Mouse (Mus musculus) myocyte (in vitro differentiated cells): ENCODE results near the gene Rbm20. TPM values are rescaled to one million over a fixed set of nuclear protein-coding genes. Genes with fewer than 3 reads are reported as not detected.

Experiments used
- H3K27me3 ChIP-seq: one replicate; pipeline ENCODE4 v1.6.1; 2011; ENCODE audit not compliant: control insufficient read depth, insufficient read depth, insufficient read length
- H3K36me3 ChIP-seq: one replicate; pipeline ENCODE4 v1.6.1; 2011; ENCODE audit not compliant: control insufficient read depth, insufficient read depth
- H3K4me2 ChIP-seq: one replicate; pipeline ENCODE4 v1.6.1; 2011; ENCODE audit warnings: low read depth, control low read depth
- H3K4me3 ChIP-seq: one replicate; pipeline ENCODE4 v1.5.1; 2011; ENCODE audit warnings: mild to moderate bottlenecking, control low read depth, moderate library complexity
- H3K79me2 ChIP-seq: one replicate; pipeline ENCODE4 v1.6.1; 2011; ENCODE audit not compliant: control insufficient read depth, insufficient read depth
- H3ac ChIP-seq: one replicate; pipeline ENCODE4 v1.6.1; 2011; ENCODE audit not compliant: control insufficient read depth, insufficient read length
- CEBPB ChIP-seq: IDR thresholded peaks from 2 replicates; pipeline ENCODE4 v1.6.1; 2011; ENCODE audit warnings: mild to moderate bottlenecking, moderate library complexity; ENCODE audit not compliant: poor library complexity, insufficient read depth, severe bottlenecking
- E2F4 ChIP-seq: IDR thresholded peaks from one replicate; pipeline ENCODE4 v1.6.1; 2011; ENCODE audit warnings: mild to moderate bottlenecking, control low read depth, moderate library complexity; ENCODE audit not compliant: insufficient read depth
- MAX ChIP-seq: IDR thresholded peaks from one replicate; pipeline ENCODE4 v1.6.1; 2011; ENCODE audit warnings: low read depth, mild to moderate bottlenecking, control low read depth
- MYOD1 ChIP-seq, 3 experiments: IDR thresholded peaks; one replicate each; pipeline ENCODE4 v1.6.1; 2011; ENCODE audit warnings: control low read depth in 2 of 3, low read depth in 2 of 3, mild to moderate bottlenecking in 2 of 3, moderate library complexity in 1 of 3; ENCODE audit not compliant: insufficient read length in 2 of 3, control insufficient read depth in 1 of 3
- MYOG ChIP-seq, 3 experiments: IDR thresholded peaks; one replicate each; pipeline ENCODE4 v1.6.1; 2011; ENCODE audit warnings: control low read depth in 2 of 3, low read depth in 2 of 3, mild to moderate bottlenecking in 2 of 3; ENCODE audit not compliant: insufficient read length in 2 of 3, control insufficient read depth in 1 of 3, insufficient read depth in 1 of 3
- POLR2A ChIP-seq: IDR thresholded peaks from one replicate; pipeline ENCODE4 v1.6.1; 2011; ENCODE audit warnings: low read depth, mild to moderate bottlenecking, control low read depth, moderate library complexity; ENCODE audit not compliant: insufficient read length
- POLR2AphosphoS2 ChIP-seq: IDR thresholded peaks from one replicate; pipeline ENCODE4 v1.6.1; 2011; ENCODE audit warnings: low read depth, control low read depth; ENCODE audit not compliant: insufficient read length
- REST ChIP-seq: IDR thresholded peaks from one replicate; pipeline ENCODE4 v1.6.1; 2011; ENCODE audit warnings: mild to moderate bottlenecking, control low read depth, moderate library complexity; ENCODE audit not compliant: insufficient read depth, insufficient read length
- SRF ChIP-seq: IDR thresholded peaks from one replicate; pipeline ENCODE4 v1.6.1; 2011; ENCODE audit warnings: low read depth; ENCODE audit not compliant: control insufficient read depth, insufficient read length
- TCF12 ChIP-seq: IDR thresholded peaks from one replicate; pipeline ENCODE4 v1.6.1; 2011; ENCODE audit warnings: mild to moderate bottlenecking, control low read depth; ENCODE audit not compliant: poor library complexity, insufficient read depth, severe bottlenecking
- TCF3 ChIP-seq: IDR thresholded peaks from one replicate; pipeline ENCODE4 v1.6.1; 2011; ENCODE audit warnings: low read depth, control low read depth; ENCODE audit not compliant: insufficient read length
- USF1 ChIP-seq: IDR thresholded peaks from one replicate; pipeline ENCODE4 v1.6.1; 2011; ENCODE audit warnings: low read depth, mild to moderate bottlenecking, control low read depth, moderate library complexity
- polyA plus RNA-seq: library from polyadenylated mRNA; unstranded; fragments of >200 nt; fragmentation: generic; extraction: Trizol; gene quantifications from one replicate; pipeline ENCODE4 v1.2.1, GENCODE M21; 2012; ENCODE audit warnings: missing spikeins

Gene Rbm20
- polyA plus RNA-seq, 1 experiment = 35.4 TPM

- Histone ChIP-seq H3ac (no peak overlapping the region), H3K27me3 (no peaks in the 10 kb centered on the region), H3K36me3 (peaks cover 19% of the 10 kb centered on the region), H3K4me3 (no peak overlapping the region), H3K4me2 (no peak overlapping the region), H3K79me2 (no peaks in the 10 kb centered on the region)
- TF ChIP-seq USF1 = no peak
Measured at GRCm38 (mm10) chr19:53647301-53647700, 29.8 kb upstream of the Rbm20 start.

- TF ChIP-seq MYOD1 (IDR thresholded peaks at IDR 0.05; ENCODE audit: control insufficient read depth in 1 of 3, insufficient read length in 2 of 3, low read depth in 2 of 3) (no peak), USF1 (no peak), TCF12 (no peak), MYOG (IDR thresholded peaks at IDR 0.05; ENCODE audit: control insufficient read depth in 1 of 3, insufficient read depth in 1 of 3, insufficient read length in 2 of 3, low read depth in 2 of 3) (no peak), REST (no peak), MAX (no peak), E2F4 (no peak), CEBPB (no peak), TCF3 (no peak), POLR2A (no peak), POLR2AphosphoS2 (no peak), SRF (no peak)
Measured at GRCm38 (mm10) chr19:53648056-53648455, 29.1 kb upstream of the Rbm20 start.

GRCm38 (mm10) chr19:53648802-53649236 lies 28.3 kb upstream of the Rbm20 start:
- H3K27me3 ChIP-seq = no peaks in the 10 kb centered on the region
- no peak overlapping the region for H3ac ChIP-seq
- peaks cover 10% of the 10 kb centered on the region for H3K36me3 ChIP-seq
- H3K79me2 ChIP-seq = no peaks in the 10 kb centered on the region
- TF ChIP-seq MYOD1 (IDR thresholded peaks at IDR 0.05; ENCODE audit: control insufficient read depth in 1 of 3, insufficient read length in 2 of 3, low read depth in 2 of 3) = no peak
- peak overlapping the region; percentile 51 for H3K4me2 ChIP-seq
- no peak overlapping the region for H3K4me3 ChIP-seq

More at GRCm38 (mm10) chr19:53648056-53648455, 29.1 kb upstream of the Rbm20 start:
- no peaks in the 10 kb centered on the region for H3K79me2 ChIP-seq
- no peak overlapping the region for H3K4me3 ChIP-seq
- H3ac ChIP-seq = no peak overlapping the region
- no peak overlapping the region for H3K4me2 ChIP-seq
- H3K36me3 ChIP-seq = peaks cover 18% of the 10 kb centered on the region
- no peaks in the 10 kb centered on the region for H3K27me3 ChIP-seq

- peak overlapping the region; percentile 51 for H3K4me2 ChIP-seq
- H3K36me3 ChIP-seq = peaks cover 7% of the 10 kb centered on the region
- H3K4me3 ChIP-seq = no peak overlapping the region
- no peaks in the 10 kb centered on the region for H3K27me3 ChIP-seq
- no peaks in the 10 kb centered on the region for H3K79me2 ChIP-seq
- TF ChIP-seq TCF3 (no peak), POLR2A (no peak), MAX (no peak), POLR2AphosphoS2 (peak; percentile 29), MYOD1 (IDR thresholded peaks at IDR 0.05; ENCODE audit: control insufficient read depth in 1 of 3, insufficient read length in 2 of 3, low read depth in 2 of 3) (peak in 2 of 3 experiments; percentile 17 to 58), TCF12 (no peak), SRF (no peak)
- H3ac ChIP-seq = no peak overlapping the region
Measured at GRCm38 (mm10) chr19:53649361-53649760, 27.7 kb upstream of the Rbm20 start.

GRCm38 (mm10) chr19:53649802-53650201 lies 27.3 kb upstream of the Rbm20 start:
- Histone ChIP-seq H3K79me2 (no peaks in the 10 kb centered on the region), H3ac (no peak overlapping the region), H3K4me2 (peak overlapping the region; percentile 51), H3K27me3 (no peaks in the 10 kb centered on the region), H3K4me3 (no peak overlapping the region), H3K36me3 (peaks cover 6% of the 10 kb centered on the region)
- peak in 2 of 3 experiments; percentile 39 to 78 for TF ChIP-seq MYOD1 (IDR thresholded peaks at IDR 0.05; ENCODE audit: control insufficient read depth in 1 of 3, insufficient read length in 2 of 3, low read depth in 2 of 3)
- peak; percentile 15 for TF ChIP-seq SRF
- no peak for TF ChIP-seq CEBPB
- peak in 2 of 3 experiments; percentile 28 to 73 for TF ChIP-seq MYOG (IDR thresholded peaks at IDR 0.05; ENCODE audit: control insufficient read depth in 1 of 3, insufficient read depth in 1 of 3, insufficient read length in 2 of 3, low read depth in 2 of 3)
- peak; percentile 25 for TF ChIP-seq TCF12

GRCm38 (mm10) chr19:53650921-53651320 lies 26.2 kb upstream of the Rbm20 start:
- peak; percentile 14 for TF ChIP-seq POLR2AphosphoS2
- TF ChIP-seq CEBPB = no peak
- no peaks in the 10 kb centered on the region for H3K27me3 ChIP-seq
- H3ac ChIP-seq = no peak overlapping the region
- no peak overlapping the region for H3K4me2 ChIP-seq
- peaks cover 6% of the 10 kb centered on the region for H3K36me3 ChIP-seq
- no peaks in the 10 kb centered on the region for H3K79me2 ChIP-seq
- no peak overlapping the region for H3K4me3 ChIP-seq
